Mouse (Mus musculus): ENCODE data around the gene Brd9.
A peak's percentile ranks its signal among the peaks of the same experiment; 100 is the strongest.
"Not testable (repeated sequence)": the region's sequence is repeated elsewhere in the genome, so short reads cannot be mapped to it uniquely, and the experiment has no call there.

Gene Brd9

DNA sequence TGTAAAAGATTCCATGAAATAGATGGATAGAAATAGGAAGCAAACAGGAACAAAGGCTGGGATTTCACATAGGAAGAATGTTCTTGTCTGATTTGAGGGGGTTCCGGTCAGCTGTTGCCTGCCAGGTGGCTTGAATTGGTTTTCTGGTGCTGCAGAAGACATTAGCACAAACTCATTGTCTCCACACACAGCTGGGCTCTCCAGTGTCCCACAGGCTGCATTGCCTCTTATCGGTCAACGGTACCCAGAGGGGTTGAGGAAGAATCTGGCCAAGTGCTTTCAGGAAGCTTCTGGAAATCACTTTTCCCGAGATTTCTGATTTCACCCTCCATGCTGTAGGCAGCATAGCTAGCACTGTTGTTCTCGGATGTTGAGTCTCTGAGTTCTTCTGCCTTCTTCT, 53.7 kb downstream of the Brd9 start:
- DNase-seq, result no peak

DNA sequence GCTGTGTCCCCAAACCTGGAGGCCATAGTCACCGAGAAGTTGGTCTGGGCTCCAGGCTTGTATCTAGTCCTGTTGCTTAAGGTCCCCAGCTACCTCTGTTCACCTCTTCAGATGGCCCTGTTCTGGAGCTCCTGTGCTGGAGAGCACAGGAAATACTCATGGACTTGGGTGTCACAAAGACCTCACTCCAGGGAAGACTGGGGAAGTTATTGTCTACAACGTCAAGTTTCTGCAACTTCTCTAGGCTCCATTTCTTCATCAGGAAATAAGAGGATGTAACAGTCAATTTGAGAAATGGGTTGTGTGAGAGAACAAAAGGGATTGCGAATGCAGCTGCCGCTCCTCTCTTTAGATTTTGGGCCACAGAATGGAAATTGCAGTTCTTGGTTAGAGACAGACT, 58.8 kb downstream of the Brd9 start:
- DNase-seq, result no peak

DNA sequence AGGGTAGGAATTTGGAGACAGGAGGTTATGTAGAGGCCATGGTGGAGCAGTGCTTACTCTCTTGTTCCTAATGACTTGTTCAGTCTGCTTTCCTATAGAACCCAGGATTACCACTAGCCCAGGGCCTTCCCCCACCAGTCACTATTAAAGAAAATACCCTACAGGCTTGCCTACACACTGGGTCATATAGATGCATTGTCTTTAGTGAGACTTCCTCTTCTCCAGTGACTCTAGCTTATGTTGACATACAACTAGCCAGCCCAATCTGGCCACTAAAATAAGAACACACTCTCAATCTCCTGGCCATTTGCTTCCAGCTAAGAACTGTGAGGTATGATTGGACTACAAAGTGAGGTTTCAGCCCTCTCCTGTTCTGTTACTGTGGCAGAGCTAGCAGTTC, 62.9 kb downstream of the Brd9 start:
- DNase-seq, result no peak

DNA sequence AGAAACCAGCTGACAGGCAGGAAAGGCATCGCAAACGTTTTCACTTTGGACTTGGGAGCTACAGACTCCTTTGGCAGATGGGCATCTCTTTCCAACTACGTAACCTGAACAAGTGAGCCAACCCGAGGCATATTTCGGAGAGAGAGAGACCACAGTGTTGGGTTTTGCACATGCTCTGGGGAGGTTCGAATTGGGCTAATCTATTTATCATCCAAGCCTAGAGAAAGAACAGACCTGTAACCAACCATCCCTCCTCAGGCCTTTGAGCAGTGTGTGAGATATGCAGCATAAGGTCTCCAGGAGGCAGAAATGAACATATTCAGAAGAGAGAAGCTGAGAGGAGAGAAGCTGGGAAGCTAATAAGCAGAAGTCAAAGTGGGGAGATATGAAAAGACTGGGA, 63.4 kb downstream of the Brd9 start:
- DNase-seq, result no peak

DNA sequence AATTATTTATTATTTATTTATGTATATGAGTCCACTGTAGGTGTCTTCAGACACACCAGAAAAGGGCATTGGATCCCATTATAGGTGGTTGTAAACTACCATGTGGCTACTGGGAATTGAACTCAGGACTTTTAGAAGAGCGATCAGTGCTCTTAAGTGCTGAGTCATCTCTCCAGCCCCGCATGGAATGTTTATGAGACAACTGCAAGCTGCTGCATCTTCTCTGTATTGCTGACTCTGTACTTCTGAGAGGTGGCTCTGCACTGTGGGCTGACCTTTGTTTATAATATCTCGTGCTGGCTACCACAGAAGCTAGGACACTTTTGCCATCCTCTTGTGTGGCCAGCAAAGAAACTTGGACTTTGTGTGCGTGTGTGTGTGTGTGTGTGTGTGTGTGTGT, 63.9 kb downstream of the Brd9 start:
- DNase-seq, result no peak

DNA sequence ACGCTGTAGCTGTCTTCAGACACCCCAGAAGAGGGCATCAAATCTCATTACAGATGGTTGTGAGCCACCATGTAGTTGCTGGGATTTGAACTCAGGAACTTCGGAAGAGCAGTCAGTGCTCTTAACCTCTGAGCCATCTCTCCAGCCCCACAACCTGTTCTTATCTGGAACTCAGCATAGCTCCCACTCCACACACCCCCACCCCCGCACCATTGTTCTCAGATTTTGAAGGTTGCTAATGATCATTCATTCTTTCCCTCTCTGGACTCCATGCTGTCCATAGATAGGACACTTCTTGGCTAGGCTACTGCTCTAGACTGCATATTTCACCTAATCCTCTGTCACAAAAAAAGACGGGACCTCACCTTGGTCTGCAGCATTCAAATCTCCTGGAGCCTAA, 69.3 kb downstream of the Brd9 start:
- DNase-seq, result not testable (repeated sequence)

DNA sequence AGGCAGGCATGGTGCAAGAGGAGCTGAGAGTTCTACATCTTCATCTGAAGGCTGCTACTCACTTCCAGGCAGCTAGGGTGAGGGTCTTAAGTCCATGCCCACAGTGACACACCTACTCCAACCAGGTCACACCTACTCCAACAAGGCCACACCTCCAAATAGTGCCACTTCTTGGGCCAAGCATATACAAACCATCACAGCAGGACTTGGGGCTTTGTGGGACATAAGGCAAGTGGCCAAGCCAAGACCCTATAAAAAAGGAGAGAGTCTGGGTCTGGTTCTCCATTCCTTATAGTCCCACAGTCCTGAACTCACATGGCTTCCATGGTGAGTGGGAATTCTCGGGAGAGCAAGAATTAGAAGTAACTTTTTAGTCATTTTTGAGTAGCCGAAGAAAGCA, 70.6 kb downstream of the Brd9 start:
- DNase-seq, result not testable (repeated sequence)

DNA sequence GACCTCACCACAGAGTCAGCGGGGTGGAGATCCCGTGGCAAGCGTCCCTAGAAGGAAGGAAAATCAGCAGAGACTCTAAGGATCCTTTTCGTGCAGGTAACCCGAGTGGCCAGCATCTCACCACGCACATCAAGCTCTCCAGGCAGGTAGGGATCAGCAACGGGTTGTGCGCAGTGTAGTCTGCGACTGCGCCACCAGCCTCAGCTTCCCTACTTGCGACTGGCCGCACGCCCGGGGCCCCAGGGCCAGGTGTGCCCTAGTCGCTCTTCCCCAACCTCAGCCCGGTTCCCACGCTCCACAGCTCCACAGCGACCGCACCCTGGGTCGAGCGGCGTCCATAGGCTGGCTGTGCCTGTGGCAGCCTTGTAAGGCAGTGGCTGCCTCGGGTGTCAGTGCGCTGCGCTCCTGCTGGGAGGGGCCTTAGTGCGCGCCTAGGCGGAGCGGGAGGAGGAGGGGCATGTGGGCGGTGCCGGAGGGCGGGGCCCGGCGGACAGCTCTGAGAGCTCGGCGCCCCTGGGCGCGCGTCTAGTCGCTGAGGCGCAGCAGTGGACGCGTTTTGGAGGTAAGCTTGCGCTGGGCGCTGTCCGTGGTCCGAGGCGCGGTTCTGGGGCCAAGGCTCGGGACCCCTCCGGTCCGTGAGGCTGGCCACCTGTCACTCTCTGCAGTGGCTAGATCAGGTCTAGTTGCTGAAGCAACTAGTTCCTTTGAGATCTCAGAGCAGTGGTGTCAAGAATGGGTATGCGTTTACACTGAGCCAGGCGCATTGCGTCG, 71.5 kb downstream of the Brd9 start, which contains the start of gene Tppp:
Gene Tppp, plus strand, starts transcription at position 460 of the 771 bp plus-strand sequence.
- peak; percentile 96 for DNase-seq

DNA sequence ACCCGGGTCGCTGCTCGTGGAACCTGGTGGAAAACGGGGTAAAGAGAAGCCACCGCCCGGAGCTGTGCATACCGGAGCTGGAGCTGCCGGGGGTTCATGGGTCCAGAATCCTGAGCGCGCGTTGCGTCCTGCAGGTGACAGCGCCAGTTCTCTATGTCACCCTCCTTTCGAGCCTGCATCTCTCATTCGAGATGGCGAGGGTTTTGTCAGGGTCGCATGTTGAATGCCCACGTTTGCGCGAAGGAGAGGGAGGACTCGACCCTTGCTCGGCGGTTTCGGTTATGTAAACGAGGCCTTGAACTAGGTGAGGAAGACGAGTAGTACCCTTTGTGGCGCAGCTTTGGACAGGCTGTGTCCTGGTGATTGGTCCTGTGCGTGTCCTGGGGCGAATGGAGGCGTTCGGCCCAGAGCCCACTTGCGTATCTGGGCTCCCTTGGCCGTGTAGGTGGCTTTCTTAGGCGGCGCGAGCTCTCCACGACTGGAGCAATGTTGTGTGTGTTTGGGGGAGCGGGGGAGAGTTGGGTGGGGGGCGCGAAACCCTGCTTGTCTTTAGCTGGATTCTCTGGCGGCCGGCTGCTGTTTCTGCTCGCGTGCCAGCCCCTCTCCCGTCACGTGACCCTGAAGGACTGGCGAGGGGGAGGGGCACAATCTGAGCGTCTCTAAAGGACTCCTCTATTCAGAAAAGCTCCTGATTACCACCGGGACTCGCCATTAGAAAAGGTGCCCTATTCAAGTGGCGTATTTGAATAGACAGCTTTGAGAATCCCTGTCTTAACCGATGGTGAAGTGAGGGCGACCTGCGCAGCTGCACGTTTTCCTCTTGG, 72.4 kb downstream of the Brd9 start:
- peak; percentile 69 for DNase-seq
